Mouse (Mus musculus): Measurements from ENCODE around the gene Adam19.

DNA sequence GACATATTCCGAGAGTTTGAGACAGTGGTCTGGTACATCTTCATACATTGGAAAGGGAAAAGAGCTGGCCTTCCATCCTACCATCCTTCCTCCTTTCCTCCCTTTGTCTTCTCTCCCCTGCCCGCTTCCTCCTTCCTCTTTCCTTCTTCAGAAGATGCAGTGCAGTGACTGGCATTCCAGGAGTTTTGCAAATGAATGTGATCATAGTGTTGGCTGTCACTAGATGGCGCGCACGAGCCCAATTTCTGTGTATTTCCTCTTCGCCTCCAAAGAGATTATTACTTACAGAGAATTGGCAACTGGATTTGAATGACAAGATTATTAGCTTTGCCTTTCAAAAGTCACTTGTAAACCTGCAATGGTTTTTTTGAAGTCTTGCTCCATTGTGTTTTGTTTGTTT is 39.7 kb upstream of the Adam19 start:
- TF ChIP-seq POLR2A (IDR thresholded peaks at IDR 0.05; ENCODE audit: low read depth, low read length) (no peak), CTCF (IDR thresholded peaks at IDR 0.05; ENCODE audit: extremely low read depth, insufficient read depth, insufficient read length, insufficient replicate concordance) (peak; percentile 46; the same call in 1 of the 2 replicates)
